Mouse (Mus musculus): ENCODE results near the gene Proser1. TPM values are rescaled to one million over a fixed set of nuclear protein-coding genes. Genes with fewer than 3 reads are reported as not detected.

Proser1 gene
- total RNA-seq, 4 experiments from 2014 or later = 23.8 to 26.5 (median 24.1) TPM

- peak; percentile 23 to 30 for DNase-seq (ENCODE audit: low spot score in 2 of 2)
These were observed 1.9 kb downstream of the Proser1 start for GRCm38 (mm10) chr3:53465330-53465729.

GRCm38 (mm10) chr3:53466481-53466880 is 3.0 kb downstream of the Proser1 start:
- no peak for DNase-seq (ENCODE audit: low spot score in 2 of 2)

GRCm38 (mm10) chr3:53467356-53467755 is 3.9 kb downstream of the Proser1 start:
- no peak for DNase-seq (ENCODE audit: low spot score in 2 of 2)

- no peak for DNase-seq (ENCODE audit: low spot score in 2 of 2)
These were observed 6.2 kb downstream of the Proser1 start for GRCm38 (mm10) chr3:53469650-53470049.

GRCm38 (mm10) chr3:53472061-53472460 is 8.6 kb downstream of the Proser1 start:
- DNase-seq (ENCODE audit: low spot score in 2 of 2) = no peak

GRCm38 (mm10) chr3:53474179-53474578 is 10.7 kb downstream of the Proser1 start:
- no peak for DNase-seq (ENCODE audit: low spot score in 2 of 2)

- peak in 1 of 2 experiments; percentile 31 for DNase-seq (ENCODE audit: low spot score in 2 of 2)
These were observed 12.4 kb downstream of the Proser1 start for GRCm38 (mm10) chr3:53475889-53476288.

- no peak for DNase-seq (ENCODE audit: low spot score in 2 of 2)
These were observed 14.0 kb downstream of the Proser1 start for GRCm38 (mm10) chr3:53477468-53477867.

- no peak for DNase-seq (ENCODE audit: low spot score in 2 of 2)
These were observed 15.1 kb downstream of the Proser1 start for GRCm38 (mm10) chr3:53478419-53479046.

- no peak for DNase-seq (ENCODE audit: low spot score in 2 of 2)
These were observed 20.1 kb downstream of the Proser1 start for GRCm38 (mm10) chr3:53483414-53484059.

- DNase-seq (ENCODE audit: low spot score in 2 of 2) = no peak
These were observed 23.1 kb downstream of the Proser1 start for GRCm38 (mm10) chr3:53486561-53486960.

- DNase-seq (ENCODE audit: low spot score in 2 of 2) = no peak
These were observed 23.6 kb downstream of the Proser1 start for GRCm38 (mm10) chr3:53486996-53487576.

- no peak for DNase-seq (ENCODE audit: low spot score in 2 of 2)
These were observed 24.9 kb downstream of the Proser1 start, which contains the start of gene Stoml3 for GRCm38 (mm10) chr3:53488353-53488752. TSS of gene Stoml3 (plus strand) at chr3:53488653.

- no peak for DNase-seq (ENCODE audit: low spot score in 2 of 2)
These were observed 35.0 kb downstream of the Proser1 start for GRCm38 (mm10) chr3:53498351-53498905.

- no peak for DNase-seq (ENCODE audit: low spot score in 2 of 2)
These were observed 39.0 kb downstream of the Proser1 start for GRCm38 (mm10) chr3:53502428-53502827.

- no peak for DNase-seq (ENCODE audit: low spot score in 2 of 2)
These were observed 49.6 kb downstream of the Proser1 start for GRCm38 (mm10) chr3:53513096-53513495.

- no peak for DNase-seq (ENCODE audit: low spot score in 2 of 2)
These were observed 51.0 kb downstream of the Proser1 start for GRCm38 (mm10) chr3:53514221-53515065.

GRCm38 (mm10) chr3:53522794-53523193 is 59.3 kb downstream of the Proser1 start:
- DNase-seq (ENCODE audit: low spot score in 2 of 2) = no peak

GRCm38 (mm10) chr3:53525737-53526136 is 62.3 kb downstream of the Proser1 start:
- DNase-seq (ENCODE audit: low spot score in 2 of 2) = peak; percentile 72 to 85

GRCm38 (mm10) chr3:53530305-53530704 is 66.8 kb downstream of the Proser1 start:
- no peak for DNase-seq (ENCODE audit: low spot score in 2 of 2)
